Mouse (Mus musculus) layer of hippocampus, adult 8-10 months (tissue): Measurements from ENCODE around the gene Unc93a. TPM values are rescaled to one million over a fixed set of nuclear protein-coding genes. Genes with fewer than 3 reads are reported as not detected.
"Not testable (repeated sequence)": the region's sequence is repeated elsewhere in the genome, so short reads cannot be mapped to it uniquely, and the experiment has no call there.

ENCODE experiments used
- DNase-seq, 2 experiments: peaks; one replicate each; pipeline ENCODE4 v3.0.0; 2022; ENCODE audit warnings: low spot score in 2 of 2
- total RNA-seq, 4 experiments: library from RNA; stranded (reverse); gene quantifications; 2 replicates each; pipeline ENCODE4 v1.2.4; 2022

Gene Unc93a
- under 1 TPM in 1 of 4 experiments, not detected in 3; 0.16 TPM for total RNA-seq

- DNase-seq = not testable (repeated sequence)
Observed at GRCm38 (mm10) chr17:13131710-13132109, at the start of gene Unc93a. TSS of gene Unc93a (minus strand) at chr17:13131810.

GRCm38 (mm10) chr17:13180491-13180890 lies 48.9 kb upstream of the Unc93a start:
- DNase-seq = not testable (repeated sequence)

- DNase-seq = not testable (repeated sequence)
Observed at GRCm38 (mm10) chr17:13179021-13179420, 47.4 kb upstream of the Unc93a start.

- DNase-seq = not testable (repeated sequence)
Observed at GRCm38 (mm10) chr17:13177796-13178195, 46.2 kb upstream of the Unc93a start.

GRCm38 (mm10) chr17:13175609-13176008 lies 44.0 kb upstream of the Unc93a start:
- DNase-seq = not testable (repeated sequence)

GRCm38 (mm10) chr17:13174029-13174428 lies 42.4 kb upstream of the Unc93a start:
- DNase-seq = not testable (repeated sequence)

GRCm38 (mm10) chr17:13173578-13173977 lies 42.0 kb upstream of the Unc93a start:
- DNase-seq = not testable (repeated sequence)

- not testable (repeated sequence) for DNase-seq
Observed at GRCm38 (mm10) chr17:13146128-13146527, 14.5 kb upstream of the Unc93a start.

- not testable (repeated sequence) for DNase-seq
Observed at GRCm38 (mm10) chr17:13144580-13145215, 13.1 kb upstream of the Unc93a start.

- not testable (repeated sequence) for DNase-seq
Observed at GRCm38 (mm10) chr17:13142665-13143064, 11.1 kb upstream of the Unc93a start.

GRCm38 (mm10) chr17:13135356-13135755 lies 3.7 kb upstream of the Unc93a start:
- peak in 1 of 2 experiments; percentile 13 for DNase-seq

- not testable (repeated sequence) for DNase-seq
Observed at GRCm38 (mm10) chr17:13132352-13132751, 742 bp upstream of the Unc93a start.

GRCm38 (mm10) chr17:13129737-13130465 lies 1.7 kb downstream of the Unc93a start:
- not testable (repeated sequence) for DNase-seq

- DNase-seq = not testable (repeated sequence)
Observed at GRCm38 (mm10) chr17:13129324-13129723, 2.3 kb downstream of the Unc93a start.

- not testable (repeated sequence) for DNase-seq
Observed at GRCm38 (mm10) chr17:13124241-13124640, 7.4 kb downstream of the Unc93a start.

GRCm38 (mm10) chr17:13123308-13124038 lies 8.1 kb downstream of the Unc93a start:
- DNase-seq = not testable (repeated sequence)

- DNase-seq = not testable (repeated sequence)
Observed at GRCm38 (mm10) chr17:13112504-13113291, 18.9 kb downstream of the Unc93a start.

GRCm38 (mm10) chr17:13106563-13106962 lies 25.0 kb downstream of the Unc93a start:
- not testable (repeated sequence) for DNase-seq

GRCm38 (mm10) chr17:13092960-13093359 lies 38.6 kb downstream of the Unc93a start:
- DNase-seq = not testable (repeated sequence)

- not testable (repeated sequence) for DNase-seq
Observed at GRCm38 (mm10) chr17:13092100-13092764, 39.4 kb downstream of the Unc93a start.
